Mouse (Mus musculus) B cell, adult (primary cell): ENCODE data around the gene Npepps. TPM values are rescaled to one million over a fixed set of nuclear protein-coding genes. Genes with fewer than 3 reads are reported as not detected.

ENCODE experiments used
- total RNA-seq: library from RNA; stranded (reverse); gene quantifications from 4 replicates; pipeline ENCODE4 v1.2.4, GENCODE M21; 2023; ENCODE audit not compliant: inconsistent age

Npepps gene
- 57.4 to 66.8 TPM (median 64.3 TPM) in 4 replicates for total RNA-seq

GRCm38 (mm10) chr11:97280216-97280861 lies at the start of gene Npepps:
Gene Npepps, minus strand, starts transcription at chr11:97280638.

GRCm38 (mm10) chr11:97315504-97316503 lies 35.4 kb upstream of the Npepps start, which contains the start of gene Mrpl45:
Gene Mrpl45, plus strand, starts transcription at chr11:97315716.

GRCm38 (mm10) chr11:97187764-97188642 lies 92.4 kb downstream of the Npepps start, which contains the start of gene Kpnb1:
Gene Kpnb1, minus strand, starts transcription at chr11:97187881.

Other genes starting within 250 kb of the Npepps start
- not detected in 4 replicates for gene Lrrc46, start 239.2 kb downstream of the Npepps start, total RNA-seq
- gene Mrpl10, start 239.1 kb downstream of the Npepps start, total RNA-seq, result 43.6 to 48.2 TPM (median 47.6 TPM) in 4 replicates
- gene Osbpl7, start 230.0 kb downstream of the Npepps start, total RNA-seq, result 34.6 to 39.9 TPM (median 36.1 TPM) in 4 replicates
- 1.3 to 2.6 TPM (median 2.4 TPM) in 4 replicates for gene Tbx21, start 165.3 kb downstream of the Npepps start, total RNA-seq
- 0.21 to 0.80 TPM (median 0.46 TPM) in 4 replicates for gene Tbkbp1, start 129.1 kb downstream of the Npepps start, total RNA-seq
- 136 to 148 TPM (median 143 TPM) in 4 replicates for gene Kpnb1, start 92.8 kb downstream of the Npepps start, total RNA-seq
- 16.9 to 21.1 TPM (median 20.3 TPM) in 4 replicates for gene Mrpl45, start 35.1 kb upstream of the Npepps start, total RNA-seq
- gene Gpr179, start 71.4 kb upstream of the Npepps start, total RNA-seq, result 0.16 TPM in 1 of 4 replicates, not detected in the others
- 20.2 to 25.4 TPM (median 21.1 TPM) in 4 replicates for gene Socs7, start 81.9 kb upstream of the Npepps start, total RNA-seq
- 0.30 to 0.51 TPM (median 0.43 TPM) in 4 replicates for gene Arhgap23, start 134.9 kb upstream of the Npepps start, total RNA-seq
- gene 4933428G20Rik, start 219.7 kb upstream of the Npepps start, total RNA-seq, result not detected in 4 replicates